Mouse (Mus musculus) Muller cell, postnatal 12 days (primary cell): Measurements from ENCODE around the gene Serpinb6a.
A peak's percentile ranks its signal among the peaks of the same experiment; 100 is the strongest.
"Not testable (repeated sequence)": the region's sequence is repeated elsewhere in the genome, so short reads cannot be mapped to it uniquely, and the experiment has no call there.

Experiments
- DNase-seq: peaks from one replicate; pipeline ENCODE4 v3.0.0-alpha.2; 2015; ENCODE audit errors: inconsistent ontology term

Gene Serpinb6a

GRCm38 (mm10) chr13:33989625-33990024, 13.0 kb downstream of the Serpinb6a start:
- DNase-seq: no peak

GRCm38 (mm10) chr13:33966574-33966973, 36.0 kb downstream of the Serpinb6a start:
- no peak for DNase-seq

- no peak for DNase-seq
Observed at GRCm38 (mm10) chr13:33966025-33966412, 36.6 kb downstream of the Serpinb6a start.

- DNase-seq: peak; percentile 58
Observed at GRCm38 (mm10) chr13:33965056-33966024, 37.3 kb downstream of the Serpinb6a start.

- peak; percentile 82 for DNase-seq
Observed at GRCm38 (mm10) chr13:33964206-33965046, 38.2 kb downstream of the Serpinb6a start, which contains the start of gene Nqo2. Gene Nqo2, plus strand, starts transcription at chr13:33964687.

- DNase-seq: no peak
Observed at GRCm38 (mm10) chr13:33959771-33960170, 42.8 kb downstream of the Serpinb6a start.

- DNase-seq: peak; percentile 30
Observed at GRCm38 (mm10) chr13:33956571-33957421, 45.8 kb downstream of the Serpinb6a start.

- no peak for DNase-seq
Observed at GRCm38 (mm10) chr13:33952947-33953346, 49.6 kb downstream of the Serpinb6a start.

GRCm38 (mm10) chr13:33952075-33952449, 50.5 kb downstream of the Serpinb6a start:
- DNase-seq: no peak

GRCm38 (mm10) chr13:33951308-33952074, 51.1 kb downstream of the Serpinb6a start:
- DNase-seq: peak; percentile 73

- no peak for DNase-seq
Observed at GRCm38 (mm10) chr13:33942212-33942779, 60.3 kb downstream of the Serpinb6a start.

- no peak for DNase-seq
Observed at GRCm38 (mm10) chr13:33941288-33941808, 61.2 kb downstream of the Serpinb6a start.

- DNase-seq: not testable (repeated sequence)
Observed at GRCm38 (mm10) chr13:33937587-33937986, 65.0 kb downstream of the Serpinb6a start.

- DNase-seq: no peak
Observed at GRCm38 (mm10) chr13:33937151-33937550, 65.4 kb downstream of the Serpinb6a start.

- peak; percentile 73 for DNase-seq
Observed at GRCm38 (mm10) chr13:33935465-33936181, 67.0 kb downstream of the Serpinb6a start.

- DNase-seq: peak; percentile 15
Observed at GRCm38 (mm10) chr13:33934743-33935142, 67.9 kb downstream of the Serpinb6a start.

GRCm38 (mm10) chr13:33930912-33931311, 71.7 kb downstream of the Serpinb6a start:
- DNase-seq: no peak

- no peak for DNase-seq
Observed at GRCm38 (mm10) chr13:33930281-33930680, 72.3 kb downstream of the Serpinb6a start.

- no peak for DNase-seq
Observed at GRCm38 (mm10) chr13:33921699-33922098, 80.9 kb downstream of the Serpinb6a start.
